Mouse (Mus musculus): ENCODE results near the gene Stk32c.

- TF ChIP-seq POLR2A (IDR thresholded peaks at IDR 0.05; ENCODE audit: borderline replicate concordance, insufficient read depth, low read length) (no peak), CTCF (IDR thresholded peaks at IDR 0.05; ENCODE audit: borderline replicate concordance, insufficient read depth, low read depth, low read length) (no peak)
These were observed 17.1 kb upstream of the Stk32c start for GRCm38 (mm10) chr7:139230241-139230640.
